Mouse (Mus musculus): ENCODE results near the gene Scgb2b19.
"Not testable (repeated sequence)": the region's sequence is repeated elsewhere in the genome, so short reads cannot be mapped to it uniquely, and the experiment has no call there.

Gene Scgb2b19

DNA sequence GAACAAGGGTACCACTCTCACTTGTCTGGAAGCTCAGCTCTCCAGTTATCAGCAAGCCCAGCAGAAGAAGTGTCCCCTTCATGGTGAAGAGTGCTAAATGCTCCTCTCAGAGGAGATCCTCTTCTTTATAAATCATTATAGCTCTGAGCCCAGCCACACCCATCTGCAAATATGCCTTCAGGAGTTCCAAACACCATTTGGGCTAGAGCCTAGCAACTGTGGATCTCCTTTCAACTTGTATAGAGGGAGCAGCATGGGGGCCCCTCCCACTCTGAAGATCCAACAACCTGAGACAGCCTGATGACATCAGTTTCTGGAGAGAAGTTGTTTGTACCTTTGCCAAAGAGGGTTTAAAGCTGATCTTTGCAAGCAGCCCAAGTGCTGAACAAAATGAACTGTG, at the start of gene Scgb2b19:
TSS of gene Scgb2b19 (minus strand) at position 101 of the 400 bp plus-strand sequence.
- not testable (repeated sequence) for ATAC-seq (ENCODE audit: low TSS enrichment)

DNA sequence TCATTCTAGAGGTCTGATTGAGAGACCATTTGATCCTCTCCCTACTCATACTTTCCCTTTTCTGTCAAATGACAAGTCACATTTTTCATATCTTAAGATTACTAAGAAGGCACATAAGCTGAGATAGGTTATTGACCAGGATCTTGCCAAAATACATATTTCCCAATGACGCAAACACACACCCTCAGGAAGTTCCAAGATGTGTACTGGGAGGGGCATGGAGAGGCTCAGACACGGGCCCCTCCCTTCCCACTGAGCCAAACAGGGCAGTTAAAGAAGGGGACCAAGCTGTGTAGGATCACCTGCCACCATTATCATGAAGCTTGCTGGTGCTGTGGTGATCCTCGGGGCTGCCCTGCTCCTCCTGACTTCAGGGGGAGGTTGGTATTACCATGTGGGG, 6.9 kb upstream of the Scgb2b19 start, which contains the start of gene Scgb1b19:
TSS of gene Scgb1b19 (plus strand) at position 301 of the 400 bp plus-strand sequence.
- ATAC-seq (ENCODE audit: low TSS enrichment) = not testable (repeated sequence)

Data from frontal cortex, adult (tissue).